Mouse (Mus musculus) heart, postnatal 0 days (tissue): ENCODE results near the gene Gli2. TPM values are rescaled to one million over a fixed set of nuclear protein-coding genes. Genes with fewer than 3 reads are reported as not detected.

ENCODE experiments used
- ATAC-seq: fragments of 200-750 bp; cut with Nextera tagmentation; 2 replicates; pipeline ENCODE4 v1.8.0; 2017; ENCODE audit warnings: low read depth, moderate number of reproducible peaks, moderate library complexity; ENCODE audit not compliant: insufficient read depth
- DNase-seq: peaks from one replicate; pipeline ENCODE4 v3.0.0-alpha.2; 2016; ENCODE audit warnings: low spot score
- H3K27ac ChIP-seq: fragments of 300-500 bp; sonication (generic); 2 replicates; pipeline ENCODE4 v1.5.1; 2014; ENCODE audit warnings: low read depth, mild to moderate bottlenecking
- H3K27me3 ChIP-seq: fragments of 300-500 bp; sonication (generic); 2 replicates; pipeline ENCODE4 v1.6.1; 2014; ENCODE audit warnings: low read length, mixed read lengths; ENCODE audit not compliant: control insufficient read depth, insufficient read depth
- H3K36me3 ChIP-seq: fragments of 300-500 bp; sonication (generic); replicated peaks from 2 replicates; pipeline ENCODE4 v1.6.1; 2014; ENCODE audit warnings: low read length, mixed read lengths; ENCODE audit not compliant: control insufficient read depth, insufficient read depth
- H3K4me1 ChIP-seq: fragments of 300-500 bp; sonication (generic); 2 replicates; pipeline ENCODE4 v1.6.1; 2014; ENCODE audit warnings: antibody characterized with exemption; ENCODE audit not compliant: control insufficient read depth, insufficient read depth
- H3K4me2 ChIP-seq: fragments of 300-500 bp; sonication (generic); 2 replicates; pipeline ENCODE4 v1.6.1; 2014; ENCODE audit warnings: low read depth, mild to moderate bottlenecking, low read length, moderate library complexity
- H3K4me3 ChIP-seq: fragments of 300-500 bp; sonication (generic); 2 replicates; pipeline ENCODE4 v1.5.1; 2014; ENCODE audit warnings: low read depth, low read length
- H3K9ac ChIP-seq: fragments of 300-500 bp; sonication (generic); replicated peaks from 2 replicates; pipeline ENCODE4 v1.6.1; 2014; ENCODE audit warnings: low read depth, low read length, mixed read lengths
- H3K9me3 ChIP-seq: fragments of 300-500 bp; sonication (generic); replicated peaks from 2 replicates; pipeline ENCODE4 v1.6.1; 2016; ENCODE audit warnings: low read length; ENCODE audit not compliant: control insufficient read depth
- CTCF ChIP-seq: IDR thresholded peaks from 2 replicates; pipeline ENCODE4 v1.5.1; 2016; ENCODE audit warnings: antibody characterized with exemption, control low read depth, low read depth
- EP300 ChIP-seq: IDR thresholded peaks from 2 replicates; pipeline ENCODE4 v1.6.1; 2016; ENCODE audit warnings: antibody characterized with exemption, low read depth
- WGBS: fragments of 180-500 bp; shearing (Covaris S2); extraction: QIAGEN DNeasy Blood & Tissue Kit; methylation state at CpG from one replicate; pipeline ENCODE4 v1.1.7; 2014; 5-methylcytosine and 5-hydroxymethylcytosine counted together
- polyA plus RNA-seq: library from polyadenylated mRNA; unstranded; fragments of >200 nt; fragmentation: Nextera tagmentation; extraction: Ambion mirVana; gene quantifications from 2 replicates; pipeline ENCODE4 v1.2.1, GENCODE M21; 2015
- total RNA-seq: library from RNA; depleted of rRNA; stranded (reverse); fragments of >200 nt; gene quantifications from 2 replicates; pipeline ENCODE4 v1.2.3, GENCODE M21; 2014; ENCODE audit warnings: low replicate concordance

The Gli2 gene
- total and polyA plus RNA-seq, 2 experiments from 2014 or later = 0.93 to 14.7 TPM

DNA sequence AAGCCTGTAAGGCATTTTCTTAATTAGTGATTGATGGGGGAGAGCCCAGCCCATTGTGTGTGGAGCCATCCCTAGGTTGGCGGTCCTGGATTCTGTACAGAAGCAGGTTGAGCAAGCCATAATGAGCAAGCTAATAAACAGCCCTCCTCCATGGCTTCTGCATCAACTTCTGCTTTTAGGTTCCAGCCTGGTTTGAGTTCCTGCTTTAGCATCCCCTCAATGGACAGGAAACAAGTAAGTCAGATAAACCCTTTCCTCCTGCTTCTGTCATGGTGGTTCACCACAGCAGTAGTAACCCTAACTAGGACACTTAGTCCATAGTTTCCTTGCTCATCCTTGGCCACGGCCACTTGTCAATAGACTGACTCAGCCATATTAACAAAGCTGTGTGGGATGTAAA, 238.4 kb downstream of the Gli2 start:
- 82% methylated on average over 2 of the region's 2 CpGs for WGBS
- no peak overlapping the region for H3K4me3 ChIP-seq
- no peaks in the 10 kb centered on the region for H3K9me3 ChIP-seq
- TF ChIP-seq EP300 (no peak), CTCF (no peak)
- no peak overlapping the region for H3K9ac ChIP-seq
- DNase-seq (no peak), ATAC-seq (no peak)
- no peak overlapping the region for H3K4me2 ChIP-seq
- no peaks in the 10 kb centered on the region for H3K4me1 ChIP-seq
- no peaks in the 10 kb centered on the region for H3K36me3 ChIP-seq
- no peaks in the 10 kb centered on the region for H3K27me3 ChIP-seq
- no peak overlapping the region for H3K27ac ChIP-seq

DNA sequence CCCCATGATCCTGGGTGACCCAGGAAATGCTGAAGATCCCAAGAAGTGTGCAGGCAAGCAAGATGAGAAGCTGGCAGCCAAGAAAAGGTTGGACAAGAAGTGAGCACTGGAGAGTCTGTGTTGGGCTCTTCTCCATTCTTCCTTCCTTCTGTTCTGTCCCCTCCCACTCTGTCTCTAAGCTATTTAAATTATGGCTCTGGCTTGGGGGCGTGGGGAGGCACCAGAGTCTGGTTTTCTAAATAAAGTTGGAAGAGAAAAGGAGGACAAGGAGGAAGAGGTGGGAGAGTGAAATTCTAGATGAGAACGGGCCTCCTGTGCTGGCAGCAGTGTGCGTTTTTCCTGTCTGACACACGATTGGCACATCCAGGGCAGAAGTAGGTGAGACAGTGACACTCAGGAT, 243.1 kb downstream of the Gli2 start:
- Histone ChIP-seq H3K4me1 (no peaks in the 10 kb centered on the region), H3K4me3 (no peak overlapping the region), H3K27me3 (no peaks in the 10 kb centered on the region), H3K9ac (no peak overlapping the region), H3K27ac (no peak overlapping the region), H3K9me3 (no peaks in the 10 kb centered on the region), H3K4me2 (no peak overlapping the region), H3K36me3 (no peaks in the 10 kb centered on the region)
- ATAC-seq = no peak
- WGBS = 68% methylated on average over 4 of the region's 4 CpGs
- TF ChIP-seq EP300 (no peak), CTCF (no peak)
- DNase-seq = no peak

DNA sequence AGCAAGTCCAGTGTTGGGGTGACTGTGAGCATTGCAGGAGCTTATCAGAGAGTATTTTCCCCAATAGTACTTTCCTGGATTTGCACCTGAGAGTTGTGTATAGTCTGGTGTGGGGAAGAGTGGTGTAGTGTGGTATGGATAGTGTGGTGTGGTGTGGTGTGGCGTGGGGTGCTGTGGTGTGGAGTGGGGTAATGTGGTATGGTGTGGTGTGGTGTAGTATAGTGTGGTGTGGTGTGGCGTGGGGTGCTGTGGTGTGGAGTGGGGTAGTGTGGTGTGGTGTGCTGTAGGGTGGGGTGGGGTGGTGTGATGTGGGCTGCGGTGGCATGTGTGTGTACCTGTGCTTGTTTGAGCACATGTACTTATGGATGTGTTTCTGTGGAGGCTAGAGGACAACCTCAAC, 246.7 kb downstream of the Gli2 start:
- Histone ChIP-seq H3K27ac (no peak overlapping the region), H3K4me1 (no peaks in the 10 kb centered on the region), H3K27me3 (no peaks in the 10 kb centered on the region), H3K4me3 (no peak overlapping the region), H3K9ac (no peak overlapping the region), H3K4me2 (no peak overlapping the region), H3K9me3 (no peaks in the 10 kb centered on the region), H3K36me3 (no peaks in the 10 kb centered on the region)
- 84% methylated on average over 3 of the region's 3 CpGs for WGBS
- DNase-seq = no peak
- TF ChIP-seq EP300 (no peak), CTCF (no peak)
- ATAC-seq = no peak

DNA sequence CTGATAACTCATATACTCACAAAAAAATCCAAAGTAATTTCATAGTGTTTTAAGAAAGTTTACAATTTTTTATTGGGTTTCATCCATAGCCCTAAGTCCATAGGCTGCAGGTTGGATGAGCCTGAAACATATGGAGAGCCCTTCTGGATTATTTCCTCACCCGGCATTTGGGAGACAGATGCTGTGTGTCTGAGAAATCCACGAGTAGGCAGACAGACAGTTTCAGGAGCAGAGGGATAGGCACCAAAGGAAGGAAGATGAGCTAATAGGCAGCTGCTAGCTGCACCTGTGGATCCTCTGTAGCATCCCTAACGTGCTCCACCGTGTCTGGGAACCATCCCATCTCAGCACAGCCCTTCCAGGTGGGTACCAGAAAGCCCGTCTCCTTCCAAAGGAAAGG, 251.3 kb downstream of the Gli2 start:
- Histone ChIP-seq H3K9ac (no peak overlapping the region), H3K4me3 (no peak overlapping the region), H3K27me3 (no peaks in the 10 kb centered on the region), H3K9me3 (peaks cover 2% of the 10 kb centered on the region; the same call in 1 of the 2 replicates), H3K36me3 (no peaks in the 10 kb centered on the region), H3K4me2 (no peak overlapping the region), H3K27ac (no peak overlapping the region), H3K4me1 (no peaks in the 10 kb centered on the region)
- ATAC-seq (no peak), DNase-seq (no peak)
- TF ChIP-seq CTCF = no peak
- no peak for TF ChIP-seq EP300
- 82% methylated on average over 5 of the region's 5 CpGs for WGBS

DNA sequence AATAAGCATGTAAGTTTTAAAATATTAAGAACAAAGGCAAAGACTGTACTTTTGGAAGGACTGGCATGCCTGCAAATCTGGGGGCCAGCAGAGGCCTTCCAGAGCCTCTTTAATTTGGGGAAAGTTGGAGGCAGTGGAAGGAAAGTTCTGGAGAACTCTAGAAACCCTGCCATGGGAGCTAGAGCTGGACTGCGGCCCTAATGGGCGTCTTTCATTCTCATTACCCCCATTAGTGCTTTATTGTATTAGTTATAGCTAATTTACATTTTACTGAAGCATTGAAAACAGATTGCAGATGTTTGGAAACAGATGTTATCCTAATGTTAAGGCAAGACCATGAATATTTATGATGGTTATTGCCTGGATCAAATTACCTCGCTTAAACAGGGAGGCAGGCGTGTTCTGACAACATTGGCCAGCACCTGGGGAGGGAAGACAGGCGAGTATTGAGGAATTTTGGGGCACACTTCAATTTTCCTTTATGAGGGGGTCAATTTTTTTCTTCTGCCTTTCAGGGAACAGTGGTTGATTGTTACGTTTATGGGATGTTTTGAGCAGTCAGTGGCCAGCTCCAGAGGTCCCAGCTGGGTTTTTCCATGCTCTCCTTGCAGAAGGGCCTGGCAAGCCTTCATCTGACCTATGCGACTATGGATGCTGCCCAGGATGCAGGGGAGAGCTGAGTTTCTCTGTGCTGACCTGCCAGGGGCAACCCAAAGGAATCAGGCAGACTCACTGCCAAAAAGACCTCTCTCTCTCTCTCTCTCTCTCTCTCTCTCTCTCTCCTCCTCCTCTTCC, 253.9 kb downstream of the Gli2 start:
- H3K36me3 ChIP-seq = no peaks in the 10 kb centered on the region
- no peak for DNase-seq
- 73% methylated on average over 7 of the region's 7 CpGs for WGBS
- no peaks in the 10 kb centered on the region for H3K27me3 ChIP-seq
- TF ChIP-seq EP300 = no peak
- no peak for TF ChIP-seq CTCF
- no peak overlapping the region for H3K4me3 ChIP-seq
- ATAC-seq = no peak
- H3K9ac ChIP-seq = no peak overlapping the region
- H3K27ac ChIP-seq = no peak overlapping the region
- no peaks in the 10 kb centered on the region for H3K4me1 ChIP-seq
- no peak overlapping the region for H3K4me2 ChIP-seq
- peaks cover 5% of the 10 kb centered on the region; the same call in 1 of the 2 replicates for H3K9me3 ChIP-seq
